Mouse (Mus musculus) C2C12 (cell line): ENCODE results near the gene Arid3b.

ENCODE experiments used
- CEBPB ChIP-seq: IDR thresholded peaks from one replicate; pipeline ENCODE4 v1.6.1; 2011; ENCODE audit warnings: low read depth, mild to moderate bottlenecking, control low read depth, moderate library complexity
- CTCF ChIP-seq: IDR thresholded peaks from one replicate; pipeline ENCODE4 v1.5.1; 2011; ENCODE audit not compliant: control insufficient read depth, insufficient read depth, insufficient read length
- FOSL1 ChIP-seq: IDR thresholded peaks from one replicate; pipeline ENCODE4 v1.8.0; 2011; ENCODE audit warnings: mild to moderate bottlenecking, low read length; ENCODE audit not compliant: poor library complexity, insufficient read depth, severe bottlenecking
- MAX ChIP-seq: IDR thresholded peaks from one replicate; pipeline ENCODE4 v1.6.1; 2011; ENCODE audit warnings: mild to moderate bottlenecking, control low read depth
- MYOD1 ChIP-seq: IDR thresholded peaks from one replicate; pipeline ENCODE4 v1.6.1; 2011; ENCODE audit warnings: low read depth; ENCODE audit not compliant: control insufficient read depth, insufficient read length
- MYOG ChIP-seq: IDR thresholded peaks from one replicate; pipeline ENCODE4 v1.6.1; 2011; ENCODE audit not compliant: control insufficient read depth, insufficient read length; ENCODE audit errors: extremely low read depth
- USF1 ChIP-seq: IDR thresholded peaks from one replicate; pipeline ENCODE4 v1.6.1; 2011; ENCODE audit warnings: low read depth, mild to moderate bottlenecking, control low read depth, moderate library complexity

GRCm38 (mm10) chr9:57775736-57776135 lies 60.9 kb downstream of the Arid3b start:
- TF ChIP-seq CTCF (no peak), MYOD1 (no peak), USF1 (no peak), FOSL1 (no peak), MAX (no peak), MYOG (no peak), CEBPB (no peak)
